In genomic region chr13:98890871-98891219, GRCm38 (mm10) we compare ENCODE assay signal across 8 mouse cellular contexts. TPM values are rescaled to one million over a fixed set of nuclear protein-coding genes. Genes with fewer than 3 reads are reported as not detected.
DNase-seq lines count a peak whose midpoint lies in the region; ATAC-seq and TF ChIP-seq lines count a peak whose summit lies in the region.

No protein-coding gene starts in this region.

- under 1% methylated on average over 32 of the region's 32 CpGs for WGBS in forebrain, embryonic 11.5 days
- WGBS in heart, postnatal 0 days, result under 1% methylated on average over 30 of the region's 32 CpGs
- under 1% methylated on average over 32 of the region's 32 CpGs for WGBS in liver, embryonic 16.5 days (ENCODE audit: insufficient replicate concordance)
- under 1% methylated on average over 32 of the region's 32 CpGs for WGBS in neural tube, embryonic 13.5 days

- DNase-seq in CD8-positive naive resting alpha-beta T cell, adult 2 months (ENCODE audit: low read depth in 2 of 2, low spot score in 2 of 2), result peak; percentile 57 to 71
- peak; percentile 71 for DNase-seq in c-Kit-positive CD71-negative TER-119-negative erythroid progenitor cells, embryonic 14.5 days (ENCODE audit: low read depth)
- DNase-seq in forebrain, embryonic 11.5 days (ENCODE audit: low spot score), result peak; percentile 93
- peak; percentile 89 for DNase-seq in heart, postnatal 0 days (ENCODE audit: low spot score)
- DNase-seq in kidney, postnatal 4 days, result peak; percentile 87 to 92

- TF ChIP-seq EP300 in heart, postnatal 0 days (IDR thresholded peaks at IDR 0.05; ENCODE audit: low read depth), result no peak

- H3K9ac ChIP-seq in forebrain, embryonic 11.5 days (ENCODE audit: low read length), result peak overlapping the region; percentile 90
- peak overlapping the region; percentile 87 for H3K9ac ChIP-seq in heart, postnatal 0 days (replicated peaks; ENCODE audit: low read depth, low read length)
- H3K9ac ChIP-seq in liver, embryonic 16.5 days (ENCODE audit: low read depth, low read length), result peak overlapping the region; percentile 91
- H3K9ac ChIP-seq in neural tube, embryonic 13.5 days, result peak overlapping the region; percentile 87

- H3K36me3 ChIP-seq in forebrain, embryonic 11.5 days (ENCODE audit: control insufficient read depth, insufficient read depth, low read length), result no peaks in the 10 kb centered on the region
- peaks cover 18% of the 10 kb centered on the region for H3K36me3 ChIP-seq in heart, postnatal 0 days (replicated peaks; ENCODE audit: control insufficient read depth, insufficient read depth, low read length)
- H3K36me3 ChIP-seq in liver, embryonic 16.5 days (ENCODE audit: control insufficient read depth, insufficient read depth), result 0 out of 2 replicates have a peak, but pooled peaks cover 3% of the 10 kb centered on the region
- peaks cover 21% of the 10 kb centered on the region for H3K36me3 ChIP-seq in neural tube, embryonic 13.5 days
- H3K36me3 ChIP-seq in testis, adult 2 months (ENCODE audit: control insufficient read depth, insufficient read depth, low read length), result no peaks in the 10 kb centered on the region; the same call in 1 of the 2 replicates

- peak overlapping the region; percentile 76 for H3K4me3 ChIP-seq in forebrain, embryonic 11.5 days (ENCODE audit: low read depth, low read length)
- peak overlapping the region; percentile 86 for H3K4me3 ChIP-seq in heart, postnatal 0 days (ENCODE audit: low read depth, low read length)
- peak overlapping the region; percentile 88 for H3K4me3 ChIP-seq in liver, embryonic 16.5 days (ENCODE audit: low read depth, low read length)
- peak overlapping the region; percentile 69 for H3K4me3 ChIP-seq in neural tube, embryonic 13.5 days
- H3K4me3 ChIP-seq in testis, adult 2 months (ENCODE audit: control insufficient read depth, low read depth, low read length), result peak overlapping the region; percentile 94

- TF ChIP-seq CTCF in heart, postnatal 0 days (IDR thresholded peaks at IDR 0.05; ENCODE audit: low read depth), result peak; percentile 29
- no peak for TF ChIP-seq CTCF in testis, adult 2 months (IDR thresholded peaks at IDR 0.05; ENCODE audit: control insufficient read depth, insufficient read depth, insufficient replicate concordance, low read depth, low read length)

- H3K27me3 ChIP-seq in forebrain, embryonic 11.5 days (ENCODE audit: control insufficient read depth, insufficient read depth, low read length), result no peaks in the 10 kb centered on the region
- no peaks in the 10 kb centered on the region for H3K27me3 ChIP-seq in heart, postnatal 0 days (ENCODE audit: control insufficient read depth, insufficient read depth, low read length)
- no peaks in the 10 kb centered on the region for H3K27me3 ChIP-seq in liver, embryonic 16.5 days (ENCODE audit: control insufficient read depth, insufficient read depth, low read depth, low read length)
- H3K27me3 ChIP-seq in neural tube, embryonic 13.5 days, result no peaks in the 10 kb centered on the region
- no peaks in the 10 kb centered on the region for H3K27me3 ChIP-seq in testis, adult 2 months (ENCODE audit: control insufficient read depth, insufficient read depth, low read length)

- H3K9me3 ChIP-seq in forebrain, embryonic 11.5 days (ENCODE audit: control insufficient read depth, low read length), result no peaks in the 10 kb centered on the region
- H3K9me3 ChIP-seq in heart, postnatal 0 days (replicated peaks; ENCODE audit: control insufficient read depth, low read length), result no peaks in the 10 kb centered on the region
- H3K9me3 ChIP-seq in liver, embryonic 16.5 days (replicated peaks; ENCODE audit: control insufficient read depth, low read length), result no peaks in the 10 kb centered on the region
- no peaks in the 10 kb centered on the region for H3K9me3 ChIP-seq in neural tube, embryonic 13.5 days

- ATAC-seq in forebrain, embryonic 11.5 days (replicated peaks; ENCODE audit: low FRiP score), result peak; percentile 90
- peak; percentile 92 for ATAC-seq in heart, postnatal 0 days (ENCODE audit: insufficient read depth, low read depth)
- peak; percentile 82 for ATAC-seq in liver, embryonic 16.5 days (ENCODE audit: low read depth)
- peak; percentile 88 for ATAC-seq in neural tube, embryonic 13.5 days (ENCODE audit: low read depth)

- H3K4me1 ChIP-seq in forebrain, embryonic 11.5 days (replicated peaks; ENCODE audit: control insufficient read depth, insufficient read depth, low read length), result peaks cover 6% of the 10 kb centered on the region
- peaks cover 16% of the 10 kb centered on the region for H3K4me1 ChIP-seq in heart, postnatal 0 days (ENCODE audit: control insufficient read depth, insufficient read depth)
- H3K4me1 ChIP-seq in liver, embryonic 16.5 days (ENCODE audit: control insufficient read depth, low read depth, low read length), result peaks cover 32% of the 10 kb centered on the region
- H3K4me1 ChIP-seq in neural tube, embryonic 13.5 days (replicated peaks), result peaks cover 60% of the 10 kb centered on the region
- H3K4me1 ChIP-seq in testis, adult 2 months (ENCODE audit: control insufficient read depth, insufficient read depth, low read length), result peaks cover 5% of the 10 kb centered on the region

- H3K4me2 ChIP-seq in forebrain, embryonic 11.5 days (ENCODE audit: low read depth, low read length, severe bottlenecking), result peak overlapping the region; percentile 71
- peak overlapping the region; percentile 80 for H3K4me2 ChIP-seq in heart, postnatal 0 days (ENCODE audit: low read depth, low read length)
- peak overlapping the region; percentile 94 for H3K4me2 ChIP-seq in liver, embryonic 16.5 days (ENCODE audit: low read depth, low read length)
- H3K4me2 ChIP-seq in neural tube, embryonic 13.5 days, result peak overlapping the region; percentile 91

- peak overlapping the region; percentile 94 for H3K27ac ChIP-seq in forebrain, embryonic 11.5 days (ENCODE audit: low read depth, low read length)
- H3K27ac ChIP-seq in heart, postnatal 0 days (ENCODE audit: low read depth), result peak overlapping the region; percentile 98
- peak overlapping the region; percentile 93 for H3K27ac ChIP-seq in liver, embryonic 16.5 days (ENCODE audit: low read length)
- H3K27ac ChIP-seq in neural tube, embryonic 13.5 days (replicated peaks), result peak overlapping the region; percentile 93
- H3K27ac ChIP-seq in testis, adult 2 months (ENCODE audit: control insufficient read depth, insufficient read depth, low read depth, low read length), result peak overlapping the region; percentile 84

- peak; percentile 43; the same call in 1 of the 2 replicates for TF ChIP-seq POLR2A in testis, adult 2 months (IDR thresholded peaks at IDR 0.05; ENCODE audit: control insufficient read depth, low read depth, low read length)

RNA-seq across cellular contexts. Expression of gene Tnpo1, which starts 35.3 kb away (rescaled TPM):
- 60.2 and 65.7 TPM in 2 replicates for polyA plus RNA-seq in forebrain, embryonic 11.5 days (2014; fragmentation: Nextera tagmentation; extraction: Ambion mirVana)
- 55.7 and 63.4 TPM in 2 replicates for total RNA-seq in heart, postnatal 0 days (2014; rRNA removed; ENCODE audit: low replicate concordance)
- 20.5 and 22.6 TPM in 2 replicates for polyA plus RNA-seq in heart, postnatal 0 days (2015; fragmentation: Nextera tagmentation; extraction: Ambion mirVana)
- polyA plus RNA-seq in liver, embryonic 16.5 days (2015; fragmentation: Nextera tagmentation; extraction: Ambion mirVana), result 18.1 and 20.9 TPM in 2 replicates
- 51.9 and 63.7 TPM in 2 replicates for polyA plus RNA-seq in neural tube, embryonic 13.5 days (2015; fragmentation: Nextera tagmentation; extraction: Ambion mirVana)
- 51.7 and 60.9 TPM in 2 replicates for polyA plus RNA-seq in testis, adult 2 months (2012; rRNA removed)

Comparison
In these comparisons a context has a peak if more than half of its experiments do, and no peak if none do; other contexts are left out.
1. Peak in every context shown above with its lines: DNase-seq, ATAC-seq, H3K4me3 ChIP-seq and H3K27ac ChIP-seq.